Mouse (Mus musculus) hindbrain, embryonic 12.5 days (tissue): ENCODE results near the gene Drg1. TPM values are rescaled to one million over a fixed set of nuclear protein-coding genes. Genes with fewer than 3 reads are reported as not detected.
A peak's percentile ranks its signal among the peaks of the same experiment; 100 is the strongest.

ENCODE experiments used
- ATAC-seq: fragments of 200-750 bp; cut with Nextera tagmentation; 2 replicates; pipeline ENCODE4 v1.8.0; 2017; ENCODE audit warnings: moderate TSS enrichment; ENCODE audit not compliant: low FRiP score
- H3K27ac ChIP-seq: fragments of 300-500 bp; sonication (generic); 2 replicates; pipeline ENCODE4 v1.5.1; 2016; ENCODE audit warnings: mild to moderate bottlenecking
- H3K27me3 ChIP-seq: fragments of 300-500 bp; sonication (generic); 2 replicates; pipeline ENCODE4 v1.6.1; 2016; ENCODE audit warnings: mild to moderate bottlenecking
- H3K36me3 ChIP-seq: fragments of 300-500 bp; sonication (generic); 2 replicates; pipeline ENCODE4 v1.6.1; 2016; ENCODE audit warnings: mild to moderate bottlenecking
- H3K4me1 ChIP-seq: fragments of 300-500 bp; sonication (generic); 2 replicates; pipeline ENCODE4 v1.6.1; 2016
- H3K4me2 ChIP-seq: fragments of 300-500 bp; sonication (generic); replicated peaks from 2 replicates; pipeline ENCODE4 v1.6.1; 2016; ENCODE audit warnings: mild to moderate bottlenecking
- H3K4me3 ChIP-seq: fragments of 300-500 bp; sonication (generic); 2 replicates; pipeline ENCODE4 v1.5.1; 2016; ENCODE audit warnings: mild to moderate bottlenecking
- H3K9ac ChIP-seq: fragments of 300-500 bp; sonication (generic); 2 replicates; pipeline ENCODE4 v1.6.1; 2016; ENCODE audit warnings: mild to moderate bottlenecking, moderate library complexity
- H3K9me3 ChIP-seq: fragments of 300-500 bp; sonication (generic); replicated peaks from 2 replicates; pipeline ENCODE4 v1.6.1; 2016; ENCODE audit warnings: mild to moderate bottlenecking
- WGBS: fragments of 180-500 bp; shearing (Covaris S2); methylation state at CpG from one replicate; pipeline ENCODE4 v1.1.7; 2016; 5-methylcytosine and 5-hydroxymethylcytosine counted together
- polyA plus RNA-seq: library from polyadenylated mRNA; unstranded; fragments of >200 nt; fragmentation: Nextera tagmentation; extraction: Ambion mirVana; gene quantifications from 2 replicates; pipeline ENCODE4 v1.2.1, GENCODE M21; 2016

Drg1 gene
- polyA plus RNA-seq, 1 experiment from 2014 or later = 240 TPM

- Histone ChIP-seq H3K36me3 (peaks cover 91% of the 10 kb centered on the region), H3K9ac (no peak overlapping the region), H3K4me2 (no peak overlapping the region), H3K27me3 (no peaks in the 10 kb centered on the region), H3K27ac (no peak overlapping the region), H3K4me1 (no peaks in the 10 kb centered on the region), H3K4me3 (no peak overlapping the region), H3K9me3 (no peaks in the 10 kb centered on the region)
- ATAC-seq = no peak
- WGBS = 96% methylated on average over 2 of the region's 2 CpGs
Measured at GRCm38 (mm10) chr11:3247387-3247786, 18.8 kb downstream of the Drg1 start.

GRCm38 (mm10) chr11:3243771-3244170, 22.4 kb downstream of the Drg1 start:
- 79% methylated on average over 4 of the region's 4 CpGs for WGBS
- H3K4me1 ChIP-seq = no peaks in the 10 kb centered on the region
- H3K4me2 ChIP-seq = no peak overlapping the region
- no peak for ATAC-seq
- H3K27ac ChIP-seq = no peak overlapping the region
- H3K27me3 ChIP-seq = no peaks in the 10 kb centered on the region
- no peak overlapping the region for H3K9ac ChIP-seq
- 0 out of 2 replicates have a peak, but pooled peaks cover 4% of the 10 kb centered on the region for H3K9me3 ChIP-seq
- H3K36me3 ChIP-seq = peaks cover 88% of the 10 kb centered on the region
- no peak overlapping the region for H3K4me3 ChIP-seq

- peaks cover 86% of the 10 kb centered on the region for H3K36me3 ChIP-seq
- no peaks in the 10 kb centered on the region for H3K4me1 ChIP-seq
- H3K4me2 ChIP-seq = no peak overlapping the region
- ATAC-seq = no peak
- H3K27ac ChIP-seq = no peak overlapping the region
- H3K4me3 ChIP-seq = no peak overlapping the region
- H3K27me3 ChIP-seq = no peaks in the 10 kb centered on the region
- 95% methylated on average over 7 of the region's 7 CpGs for WGBS
- H3K9ac ChIP-seq = no peak overlapping the region
- H3K9me3 ChIP-seq = 0 out of 2 replicates have a peak, but pooled peaks cover 4% of the 10 kb centered on the region
Measured at GRCm38 (mm10) chr11:3242395-3242794, 23.8 kb downstream of the Drg1 start.

- Histone ChIP-seq H3K4me1 (no peaks in the 10 kb centered on the region), H3K4me3 (no peak overlapping the region), H3K9me3 (no peaks in the 10 kb centered on the region), H3K27me3 (no peaks in the 10 kb centered on the region), H3K9ac (no peak overlapping the region), H3K27ac (no peak overlapping the region), H3K4me2 (no peak overlapping the region), H3K36me3 (peaks cover 80% of the 10 kb centered on the region)
- no peak for ATAC-seq
- WGBS = 90% methylated on average over 5 of the region's 5 CpGs
Measured at GRCm38 (mm10) chr11:3235277-3235676, 30.9 kb downstream of the Drg1 start.

GRCm38 (mm10) chr11:3233704-3234103, 32.5 kb downstream of the Drg1 start:
- Histone ChIP-seq H3K4me2 (no peak overlapping the region), H3K9me3 (no peaks in the 10 kb centered on the region), H3K4me1 (no peaks in the 10 kb centered on the region), H3K36me3 (peaks cover 81% of the 10 kb centered on the region), H3K27ac (no peak overlapping the region), H3K4me3 (no peak overlapping the region), H3K27me3 (no peaks in the 10 kb centered on the region), H3K9ac (no peak overlapping the region)
- WGBS = 92% methylated on average over 4 of the region's 4 CpGs
- ATAC-seq = no peak

GRCm38 (mm10) chr11:3232248-3232647, 34.0 kb downstream of the Drg1 start:
- Histone ChIP-seq H3K27ac (no peak overlapping the region), H3K4me3 (no peak overlapping the region), H3K9ac (no peak overlapping the region), H3K27me3 (no peaks in the 10 kb centered on the region), H3K36me3 (peaks cover 79% of the 10 kb centered on the region), H3K9me3 (no peaks in the 10 kb centered on the region), H3K4me1 (no peaks in the 10 kb centered on the region), H3K4me2 (no peak overlapping the region)
- ATAC-seq = no peak
- 94% methylated on average over 3 of the region's 3 CpGs for WGBS

- Histone ChIP-seq H3K9me3 (no peaks in the 10 kb centered on the region), H3K4me3 (no peak overlapping the region), H3K27ac (no peak overlapping the region), H3K4me2 (no peak overlapping the region), H3K9ac (no peak overlapping the region), H3K36me3 (peaks cover 70% of the 10 kb centered on the region), H3K4me1 (no peaks in the 10 kb centered on the region), H3K27me3 (no peaks in the 10 kb centered on the region)
- no peak for ATAC-seq
- 96% methylated on average over 3 of the region's 3 CpGs for WGBS
Measured at GRCm38 (mm10) chr11:3227113-3227512, 39.1 kb downstream of the Drg1 start.

- no peak overlapping the region for H3K27ac ChIP-seq
- no peak overlapping the region for H3K4me3 ChIP-seq
- no peaks in the 10 kb centered on the region for H3K4me1 ChIP-seq
- no peak overlapping the region for H3K9ac ChIP-seq
- H3K4me2 ChIP-seq = no peak overlapping the region
- H3K27me3 ChIP-seq = no peaks in the 10 kb centered on the region
- no peaks in the 10 kb centered on the region for H3K9me3 ChIP-seq
- 78% methylated on average over 5 of the region's 5 CpGs for WGBS
- ATAC-seq = no peak
- H3K36me3 ChIP-seq = peaks cover 68% of the 10 kb centered on the region
Measured at GRCm38 (mm10) chr11:3223105-3223504, 43.1 kb downstream of the Drg1 start.

GRCm38 (mm10) chr11:3212526-3212925, 53.7 kb downstream of the Drg1 start:
- H3K4me2 ChIP-seq = no peak overlapping the region
- WGBS = 95% methylated on average over 1 of the region's 1 CpGs
- H3K9ac ChIP-seq = no peak overlapping the region
- H3K27me3 ChIP-seq = no peaks in the 10 kb centered on the region
- H3K4me3 ChIP-seq = no peak overlapping the region
- H3K27ac ChIP-seq = no peak overlapping the region
- peaks cover 67% of the 10 kb centered on the region for H3K36me3 ChIP-seq
- H3K4me1 ChIP-seq = no peaks in the 10 kb centered on the region
- no peak for ATAC-seq
- H3K9me3 ChIP-seq = no peaks in the 10 kb centered on the region

- Histone ChIP-seq H3K9ac (no peak overlapping the region), H3K4me2 (no peak overlapping the region), H3K27ac (no peak overlapping the region), H3K36me3 (peaks cover 49% of the 10 kb centered on the region), H3K4me1 (0 out of 2 replicates have a peak, but pooled peaks cover 3% of the 10 kb centered on the region), H3K27me3 (no peaks in the 10 kb centered on the region), H3K4me3 (no peak overlapping the region), H3K9me3 (no peaks in the 10 kb centered on the region)
- ATAC-seq = no peak
- 98% methylated on average over 3 of the region's 3 CpGs for WGBS
Measured at GRCm38 (mm10) chr11:3206783-3207182, 59.4 kb downstream of the Drg1 start.

- Histone ChIP-seq H3K4me3 (no peak overlapping the region), H3K36me3 (peaks cover 38% of the 10 kb centered on the region), H3K27ac (no peak overlapping the region), H3K4me2 (no peak overlapping the region), H3K4me1 (0 out of 2 replicates have a peak, but pooled peaks cover 3% of the 10 kb centered on the region), H3K9me3 (no peaks in the 10 kb centered on the region), H3K27me3 (no peaks in the 10 kb centered on the region), H3K9ac (no peak overlapping the region)
- ATAC-seq = no peak
- 93% methylated on average over 3 of the region's 3 CpGs for WGBS
Measured at GRCm38 (mm10) chr11:3205207-3205606, 61.0 kb downstream of the Drg1 start.

GRCm38 (mm10) chr11:3203771-3204170, 62.4 kb downstream of the Drg1 start:
- ATAC-seq = no peak
- Histone ChIP-seq H3K27ac (no peak overlapping the region), H3K36me3 (peaks cover 27% of the 10 kb centered on the region), H3K4me3 (no peak overlapping the region), H3K4me2 (peak overlapping the region; percentile 38), H3K4me1 (0 out of 2 replicates have a peak, but pooled peaks cover 3% of the 10 kb centered on the region), H3K27me3 (no peaks in the 10 kb centered on the region), H3K9ac (no peak overlapping the region), H3K9me3 (no peaks in the 10 kb centered on the region)
- 89% methylated on average over 2 of the region's 2 CpGs for WGBS

- 0% methylated on average over 50 of the region's 57 CpGs for WGBS
- no peak; the same call in 1 of the 2 replicates for ATAC-seq
- peak overlapping the region; percentile 46 for H3K9ac ChIP-seq
- no peaks in the 10 kb centered on the region for H3K27me3 ChIP-seq
- peak overlapping the region; percentile 38 for H3K4me2 ChIP-seq
- 0 out of 2 replicates have a peak, but pooled peaks cover 3% of the 10 kb centered on the region for H3K4me1 ChIP-seq
- peak overlapping the region; percentile 36 for H3K4me3 ChIP-seq
- H3K9me3 ChIP-seq = no peaks in the 10 kb centered on the region
- peak overlapping the region; percentile 35; the same call in 1 of the 2 replicates for H3K27ac ChIP-seq
- peaks cover 22% of the 10 kb centered on the region for H3K36me3 ChIP-seq
Measured at GRCm38 (mm10) chr11:3202781-3203441, 63.3 kb downstream of the Drg1 start.
